Mouse (Mus musculus) hindbrain, embryonic 13.5 days (tissue): ENCODE measurements around the gene Gm5788. TPM values are rescaled to one million over a fixed set of nuclear protein-coding genes. Genes with fewer than 3 reads are reported as not detected.

Experiments used
- polyA plus RNA-seq: library from polyadenylated mRNA; unstranded; fragments of >200 nt; fragmentation: Nextera tagmentation; extraction: Ambion mirVana; gene quantifications from 2 replicates; pipeline ENCODE4 v1.2.1, GENCODE M21; 2015

Gm5788 gene
- polyA plus RNA-seq, 1 experiment from 2014 or later = not detected

Other genes with a start within 250 kb of the Gm5788 start
- gene Vipas39, start 228.5 kb upstream of the Gm5788 start, polyA plus RNA-seq = 57.7 and 62.4 TPM in 2 replicates
- gene Ahsa1, start 228.2 kb upstream of the Gm5788 start, polyA plus RNA-seq = 193 and 214 TPM in 2 replicates
- 1.1 and 1.2 TPM in 2 replicates for gene Ism2, start 195.0 kb upstream of the Gm5788 start, polyA plus RNA-seq
- gene Sptlc2, start 106.4 kb upstream of the Gm5788 start, polyA plus RNA-seq = 64.8 and 70.5 TPM in 2 replicates
- 283 and 290 TPM in 2 replicates for gene Slirp, start 50.8 kb upstream of the Gm5788 start, polyA plus RNA-seq
- gene Alkbh1, start 50.7 kb upstream of the Gm5788 start, polyA plus RNA-seq = 45.5 and 48.2 TPM in 2 replicates
- gene Snw1, start 22.4 kb upstream of the Gm5788 start, polyA plus RNA-seq = 124 and 129 TPM in 2 replicates
- not detected in 2 replicates for gene Gm8300, start 19.6 kb downstream of the Gm5788 start, polyA plus RNA-seq
- gene Oog1, start 108.0 kb downstream of the Gm5788 start, polyA plus RNA-seq = not detected in 2 replicates
- gene Gm4027, start 124.1 kb downstream of the Gm5788 start, polyA plus RNA-seq = not detected in 2 replicates
- not detected in 2 replicates for gene Gm16381, start 149.9 kb downstream of the Gm5788 start, polyA plus RNA-seq